Mouse (Mus musculus): ENCODE results near the gene Npy1r. TPM values are rescaled to one million over a fixed set of nuclear protein-coding genes. Genes with fewer than 3 reads are reported as not detected.

The Npy1r gene
- polyA plus RNA-seq (2015; fragmentation: Nextera tagmentation; extraction: Ambion mirVana) = 0.76 and 2.2 TPM in 2 replicates

- Histone ChIP-seq H3K4me2 (peak within 1 kb of the TSS; percentile 63), H3K4me1 (peaks cover 15% of the 10 kb centered on the region), H3K36me3 (no peaks in the 10 kb centered on the region), H3K4me3 (replicated peaks) (peak within 1 kb of the TSS; percentile 41), H3K9me3 (replicated peaks) (no peaks in the 10 kb centered on the region), H3K27me3 (peaks cover 35% of the 10 kb centered on the region), H3K9ac (no peak within 1 kb of the TSS; the same call in 1 of the 2 replicates), H3K27ac (no peak within 1 kb of the TSS)
- 1% methylated on average over 30 of the region's 30 CpGs for WGBS
- ATAC-seq (replicated peaks; ENCODE audit: low FRiP score) = peak; percentile 81
Measured at GRCm38 (mm10) chr8:66696970-66697843, at the start of gene Npy1r. Gene Npy1r (plus strand): TSS chr8:66697192.

- WGBS = 84% methylated on average over 2 of the region's 2 CpGs
Measured at GRCm38 (mm10) chr8:66681261-66681660, 15.7 kb upstream of the Npy1r start.

GRCm38 (mm10) chr8:66687511-66688329 lies 9.3 kb upstream of the Npy1r start, which contains the start of gene Npy5r:
Gene Npy5r (minus strand): TSS chr8:66688128.
- WGBS = 2% methylated on average over 43 of the region's 43 CpGs
- H3K27me3 ChIP-seq = peaks cover 43% of the 10 kb centered on the region
- peaks cover 5% of the 10 kb centered on the region; the same call in 1 of the 2 replicates for H3K4me1 ChIP-seq
- H3K36me3 ChIP-seq = no peaks in the 10 kb centered on the region
- H3K9ac ChIP-seq = 0 out of 2 replicates have a peak within 1 kb of the TSS, but pooled peaks have one; percentile 12
- H3K27ac ChIP-seq = no peak within 1 kb of the TSS
- H3K4me3 ChIP-seq (replicated peaks) = peak within 1 kb of the TSS; percentile 43
- no peaks in the 10 kb centered on the region for H3K9me3 ChIP-seq (replicated peaks)
- H3K4me2 ChIP-seq = peak within 1 kb of the TSS; percentile 83
- peak; percentile 60 for ATAC-seq (replicated peaks; ENCODE audit: low FRiP score)

More at GRCm38 (mm10) chr8:66681261-66681660, 15.7 kb upstream of the Npy1r start:
- no peaks in the 10 kb centered on the region for H3K9me3 ChIP-seq (replicated peaks)
- no peak overlapping the region for H3K27ac ChIP-seq
- H3K9ac ChIP-seq = no peak overlapping the region
- H3K27me3 ChIP-seq = 0 out of 2 replicates have a peak, but pooled peaks cover 5% of the 10 kb centered on the region
- H3K4me1 ChIP-seq = no peaks in the 10 kb centered on the region
- H3K4me3 ChIP-seq (replicated peaks) = no peak overlapping the region
- no peaks in the 10 kb centered on the region for H3K36me3 ChIP-seq
- no peak for ATAC-seq (replicated peaks; ENCODE audit: low FRiP score)
- no peak overlapping the region for H3K4me2 ChIP-seq

- 53% methylated on average over 6 of the region's 6 CpGs for WGBS
- H3K36me3 ChIP-seq = no peaks in the 10 kb centered on the region
- peak overlapping the region; percentile 43; the same call in 1 of the 2 replicates for H3K4me3 ChIP-seq (replicated peaks)
- ATAC-seq (replicated peaks; ENCODE audit: low FRiP score) = no peak
- H3K4me1 ChIP-seq = peaks cover 5% of the 10 kb centered on the region; the same call in 1 of the 2 replicates
- H3K27ac ChIP-seq = no peak overlapping the region
- peak overlapping the region; percentile 83 for H3K4me2 ChIP-seq
- H3K9me3 ChIP-seq (replicated peaks) = no peaks in the 10 kb centered on the region
- no peak overlapping the region for H3K9ac ChIP-seq
- H3K27me3 ChIP-seq = peaks cover 43% of the 10 kb centered on the region
Measured at GRCm38 (mm10) chr8:66688395-66688794, 8.6 kb upstream of the Npy1r start.

- Histone ChIP-seq H3K36me3 (no peaks in the 10 kb centered on the region), H3K9me3 (replicated peaks) (no peaks in the 10 kb centered on the region), H3K9ac (no peak overlapping the region), H3K4me1 (peaks cover 5% of the 10 kb centered on the region; the same call in 1 of the 2 replicates), H3K27me3 (peaks cover 43% of the 10 kb centered on the region), H3K4me2 (no peak overlapping the region), H3K4me3 (replicated peaks) (no peak overlapping the region), H3K27ac (no peak overlapping the region)
- 72% methylated on average over 4 of the region's 4 CpGs for WGBS
- ATAC-seq (replicated peaks; ENCODE audit: low FRiP score) = no peak
Measured at GRCm38 (mm10) chr8:66688799-66689198, 8.2 kb upstream of the Npy1r start.

GRCm38 (mm10) chr8:66690402-66690801 lies 6.6 kb upstream of the Npy1r start:
- Histone ChIP-seq H3K27me3 (peaks cover 43% of the 10 kb centered on the region), H3K4me2 (no peak overlapping the region), H3K4me3 (replicated peaks) (no peak overlapping the region), H3K27ac (no peak overlapping the region), H3K36me3 (no peaks in the 10 kb centered on the region), H3K9ac (no peak overlapping the region), H3K4me1 (peaks cover 5% of the 10 kb centered on the region; the same call in 1 of the 2 replicates), H3K9me3 (replicated peaks) (no peaks in the 10 kb centered on the region)
- 54% methylated on average over 5 of the region's 5 CpGs for WGBS
- no peak for ATAC-seq (replicated peaks; ENCODE audit: low FRiP score)

GRCm38 (mm10) chr8:66698011-66698410 lies 1.0 kb downstream of the Npy1r start:
- Histone ChIP-seq H3K36me3 (no peaks in the 10 kb centered on the region), H3K4me2 (peak overlapping the region; percentile 63), H3K4me3 (replicated peaks) (peak overlapping the region; percentile 41), H3K4me1 (peaks cover 15% of the 10 kb centered on the region), H3K9me3 (replicated peaks) (no peaks in the 10 kb centered on the region), H3K9ac (no peak overlapping the region), H3K27me3 (peaks cover 35% of the 10 kb centered on the region), H3K27ac (no peak overlapping the region)
- WGBS = 7% methylated on average over 7 of the region's 7 CpGs
- 0 out of 2 replicates have a peak, but pooled peaks have one; percentile 33 for ATAC-seq (replicated peaks; ENCODE audit: low FRiP score)

- Histone ChIP-seq H3K4me2 (0 out of 2 replicates have a peak overlapping the region, but pooled peaks have one; percentile 63), H3K27ac (no peak overlapping the region), H3K4me1 (peaks cover 15% of the 10 kb centered on the region), H3K4me3 (replicated peaks) (no peak overlapping the region), H3K36me3 (no peaks in the 10 kb centered on the region), H3K27me3 (peaks cover 35% of the 10 kb centered on the region), H3K9ac (no peak overlapping the region), H3K9me3 (replicated peaks) (no peaks in the 10 kb centered on the region)
- ATAC-seq (replicated peaks; ENCODE audit: low FRiP score) = no peak
- 71% methylated on average over 7 of the region's 7 CpGs for WGBS
Measured at GRCm38 (mm10) chr8:66698782-66699181, 1.8 kb downstream of the Npy1r start.

GRCm38 (mm10) chr8:66714324-66714975 lies 17.5 kb downstream of the Npy1r start:
- Histone ChIP-seq H3K4me2 (no peak overlapping the region), H3K27ac (no peak overlapping the region), H3K27me3 (no peaks in the 10 kb centered on the region), H3K36me3 (no peaks in the 10 kb centered on the region), H3K4me3 (replicated peaks) (no peak overlapping the region), H3K4me1 (no peaks in the 10 kb centered on the region), H3K9me3 (replicated peaks) (no peaks in the 10 kb centered on the region), H3K9ac (no peak overlapping the region)
- WGBS = 87% methylated on average over 7 of the region's 7 CpGs
- ATAC-seq (replicated peaks; ENCODE audit: low FRiP score) = no peak

GRCm38 (mm10) chr8:66722835-66723234 lies 25.8 kb downstream of the Npy1r start:
- Histone ChIP-seq H3K27ac (no peak overlapping the region), H3K4me1 (no peaks in the 10 kb centered on the region), H3K4me2 (no peak overlapping the region), H3K27me3 (no peaks in the 10 kb centered on the region), H3K36me3 (no peaks in the 10 kb centered on the region), H3K9me3 (replicated peaks) (no peaks in the 10 kb centered on the region), H3K4me3 (replicated peaks) (no peak overlapping the region), H3K9ac (no peak overlapping the region)
- 75% methylated on average over 2 of the region's 2 CpGs for WGBS
- no peak for ATAC-seq (replicated peaks; ENCODE audit: low FRiP score)

- Histone ChIP-seq H3K4me1 (no peaks in the 10 kb centered on the region), H3K27me3 (no peaks in the 10 kb centered on the region), H3K4me2 (no peak overlapping the region), H3K36me3 (no peaks in the 10 kb centered on the region), H3K4me3 (replicated peaks) (no peak overlapping the region), H3K9me3 (replicated peaks) (no peaks in the 10 kb centered on the region), H3K9ac (no peak overlapping the region), H3K27ac (no peak overlapping the region)
- WGBS = 47% methylated on average over 7 of the region's 7 CpGs
- no peak for ATAC-seq (replicated peaks; ENCODE audit: low FRiP score)
Measured at GRCm38 (mm10) chr8:66729446-66729845, 32.5 kb downstream of the Npy1r start.
